Mouse (Mus musculus) ES-E14 (cell line): ENCODE measurements around the gene Dpm2.

Source experiments
- CHD2 ChIP-seq: IDR thresholded peaks from 2 replicates; pipeline ENCODE4 v1.6.1; 2014; ENCODE audit warnings: mild to moderate bottlenecking, low read depth, low read length, inconsistent platforms
- MAFK ChIP-seq: IDR thresholded peaks from 2 replicates; pipeline ENCODE4 v1.6.1; 2014; ENCODE audit warnings: mild to moderate bottlenecking, low read depth, low read length, inconsistent platforms; ENCODE audit not compliant: insufficient read depth
- ZC3H11A ChIP-seq: IDR thresholded peaks from 2 replicates; pipeline ENCODE4 v1.6.1; 2012; ENCODE audit warnings: low read depth, mild to moderate bottlenecking, inconsistent platforms, low read length, borderline replicate concordance
- ZNF384 ChIP-seq: IDR thresholded peaks from 2 replicates; pipeline ENCODE4 v1.6.1; 2012; ENCODE audit warnings: low read depth, low read length, inconsistent platforms

- TF ChIP-seq CHD2, result no peak
- no peak for TF ChIP-seq MAFK
- no peak for TF ChIP-seq ZNF384
- no peak for TF ChIP-seq ZC3H11A
Observed at GRCm38 (mm10) chr2:32574901-32575585, 4.4 kb downstream of the Dpm2 start.
